Mouse (Mus musculus): ENCODE data around the gene Olfr630. TPM values are rescaled to one million over a fixed set of nuclear protein-coding genes. Genes with fewer than 3 reads are reported as not detected.
A peak's percentile ranks its signal among the peaks of the same experiment; 100 is the strongest.

Olfr630 gene
- total and polyA plus RNA-seq, 2 experiments from 2014 or later: not detected

GRCm38 (mm10) chr7:103714371-103714770, 42.8 kb downstream of the Olfr630 start, which contains the start of gene Olfr243:
Gene Olfr243, plus strand, starts transcription at chr7:103714671.
- no peak within 1 kb of the TSS for H3K9ac ChIP-seq (replicated peaks; ENCODE audit: low read length, poor library complexity, severe bottlenecking)
- H3K36me3 ChIP-seq (ENCODE audit: insufficient read depth, low read length): no peaks in the 10 kb centered on the region
- H3K27ac ChIP-seq (ENCODE audit: low read depth, low read length): no peak within 1 kb of the TSS
- no peaks in the 10 kb centered on the region for H3K4me1 ChIP-seq (ENCODE audit: insufficient read depth, low read length)
- H3K9me3 ChIP-seq (ENCODE audit: low read length): no peaks in the 10 kb centered on the region
- ATAC-seq (ENCODE audit: low FRiP score) (no peak), DNase-seq (ENCODE audit: low spot score) (no peak)
- no peak within 1 kb of the TSS for H3K4me2 ChIP-seq (ENCODE audit: low read depth, low read length, poor library complexity, severe bottlenecking)
- H3K27me3 ChIP-seq (ENCODE audit: insufficient read depth, low read length): no peaks in the 10 kb centered on the region
- no peak for TF ChIP-seq CTCF (IDR thresholded peaks at IDR 0.05)
- H3K4me3 ChIP-seq (ENCODE audit: low read depth, low read length): no peak within 1 kb of the TSS

- Histone ChIP-seq H3K9me3 (ENCODE audit: low read length) (no peaks in the 10 kb centered on the region), H3K4me2 (ENCODE audit: low read depth, low read length, poor library complexity, severe bottlenecking) (no peak overlapping the region), H3K27ac (ENCODE audit: low read depth, low read length) (no peak overlapping the region), H3K9ac (replicated peaks; ENCODE audit: low read length, poor library complexity, severe bottlenecking) (no peak overlapping the region), H3K4me1 (ENCODE audit: insufficient read depth, low read length) (no peaks in the 10 kb centered on the region), H3K4me3 (ENCODE audit: low read depth, low read length) (no peak overlapping the region), H3K27me3 (ENCODE audit: insufficient read depth, low read length) (no peaks in the 10 kb centered on the region), H3K36me3 (ENCODE audit: insufficient read depth, low read length) (no peaks in the 10 kb centered on the region)
- DNase-seq (ENCODE audit: low spot score): no peak
- 38% methylated on average over 2 of the region's 2 CpGs for WGBS
- peak; percentile 24 for TF ChIP-seq CTCF (IDR thresholded peaks at IDR 0.05)
- no peak for ATAC-seq (ENCODE audit: low FRiP score)
Measured at GRCm38 (mm10) chr7:103712024-103712423, 45.1 kb downstream of the Olfr630 start.

Other genes with a start within 250 kb of the Olfr630 start
Only the 30 nearest of the 33 such genes appear.
- not detected in 2 replicates for gene Olfr612, start 214.6 kb downstream of the Olfr630 start, total RNA-seq (2014; rRNA removed)
- gene Olfr612, start 214.6 kb downstream of the Olfr630 start, polyA plus RNA-seq (2015; fragmentation: Nextera tagmentation; extraction: Ambion mirVana): not detected in 2 replicates
- gene Olfr613, start 209.3 kb downstream of the Olfr630 start, total RNA-seq (2014; rRNA removed): not detected in 2 replicates
- not detected in 2 replicates for gene Olfr613, start 209.3 kb downstream of the Olfr630 start, polyA plus RNA-seq (2015; fragmentation: Nextera tagmentation; extraction: Ambion mirVana)
- gene Olfr615, start 201.3 kb downstream of the Olfr630 start, total RNA-seq (2014; rRNA removed): not detected in 2 replicates
- gene Olfr615, start 201.3 kb downstream of the Olfr630 start, polyA plus RNA-seq (2015; fragmentation: Nextera tagmentation; extraction: Ambion mirVana): not detected in 2 replicates
- gene Olfr616, start 188.2 kb downstream of the Olfr630 start, total RNA-seq (2014; rRNA removed): not detected in 2 replicates
- not detected in 2 replicates for gene Olfr616, start 188.2 kb downstream of the Olfr630 start, polyA plus RNA-seq (2015; fragmentation: Nextera tagmentation; extraction: Ambion mirVana)
- not detected in 2 replicates for gene Olfr617, start 184.3 kb downstream of the Olfr630 start, total RNA-seq (2014; rRNA removed)
- gene Olfr617, start 184.3 kb downstream of the Olfr630 start, polyA plus RNA-seq (2015; fragmentation: Nextera tagmentation; extraction: Ambion mirVana): not detected in 2 replicates
- not detected in 2 replicates for gene Olfr618, start 167.2 kb downstream of the Olfr630 start, total RNA-seq (2014; rRNA removed)
- not detected in 2 replicates for gene Olfr618, start 167.2 kb downstream of the Olfr630 start, polyA plus RNA-seq (2015; fragmentation: Nextera tagmentation; extraction: Ambion mirVana)
- not detected in 2 replicates for gene Olfr619, start 156.8 kb downstream of the Olfr630 start, total RNA-seq (2014; rRNA removed)
- gene Olfr619, start 156.8 kb downstream of the Olfr630 start, polyA plus RNA-seq (2015; fragmentation: Nextera tagmentation; extraction: Ambion mirVana): not detected in 2 replicates
- not detected in 2 replicates for gene Olfr620, start 144.8 kb downstream of the Olfr630 start, total RNA-seq (2014; rRNA removed)
- gene Olfr620, start 144.8 kb downstream of the Olfr630 start, polyA plus RNA-seq (2015; fragmentation: Nextera tagmentation; extraction: Ambion mirVana): not detected in 2 replicates
- gene Olfr622, start 114.6 kb downstream of the Olfr630 start, total RNA-seq (2014; rRNA removed): not detected in 2 replicates
- not detected in 2 replicates for gene Olfr622, start 114.6 kb downstream of the Olfr630 start, polyA plus RNA-seq (2015; fragmentation: Nextera tagmentation; extraction: Ambion mirVana)
- not detected in 2 replicates for gene Olfr623, start 93.6 kb downstream of the Olfr630 start, total RNA-seq (2014; rRNA removed)
- not detected in 2 replicates for gene Olfr623, start 93.6 kb downstream of the Olfr630 start, polyA plus RNA-seq (2015; fragmentation: Nextera tagmentation; extraction: Ambion mirVana)
- not detected in 2 replicates for gene Olfr624, start 86.1 kb downstream of the Olfr630 start, total RNA-seq (2014; rRNA removed)
- not detected in 2 replicates for gene Olfr624, start 86.1 kb downstream of the Olfr630 start, polyA plus RNA-seq (2015; fragmentation: Nextera tagmentation; extraction: Ambion mirVana)
- gene Olfr625-ps1, start 74.6 kb downstream of the Olfr630 start, total RNA-seq (2014; rRNA removed): not detected in 2 replicates
- not detected in 2 replicates for gene Olfr625-ps1, start 74.6 kb downstream of the Olfr630 start, polyA plus RNA-seq (2015; fragmentation: Nextera tagmentation; extraction: Ambion mirVana)
- not detected in 2 replicates for gene Olfr243, start 42.7 kb downstream of the Olfr630 start, total RNA-seq (2014; rRNA removed)
- gene Olfr243, start 42.7 kb downstream of the Olfr630 start, polyA plus RNA-seq (2015; fragmentation: Nextera tagmentation; extraction: Ambion mirVana): not detected in 2 replicates
- gene Olfr628, start 27.0 kb downstream of the Olfr630 start, total RNA-seq (2014; rRNA removed): not detected in 2 replicates
- not detected in 2 replicates for gene Olfr628, start 27.0 kb downstream of the Olfr630 start, polyA plus RNA-seq (2015; fragmentation: Nextera tagmentation; extraction: Ambion mirVana)
- not detected in 2 replicates for gene Olfr629, start 12.4 kb downstream of the Olfr630 start, total RNA-seq (2014; rRNA removed)
- not detected in 2 replicates for gene Olfr629, start 12.4 kb downstream of the Olfr630 start, polyA plus RNA-seq (2015; fragmentation: Nextera tagmentation; extraction: Ambion mirVana)
- gene Olfr69, start 14.3 kb upstream of the Olfr630 start, total RNA-seq (2014; rRNA removed): not detected in 2 replicates
- gene Olfr69, start 14.3 kb upstream of the Olfr630 start, polyA plus RNA-seq (2015; fragmentation: Nextera tagmentation; extraction: Ambion mirVana): not detected in 2 replicates
- not detected in 2 replicates for gene Olfr68, start 22.4 kb upstream of the Olfr630 start, total RNA-seq (2014; rRNA removed)
- gene Olfr68, start 22.4 kb upstream of the Olfr630 start, polyA plus RNA-seq (2015; fragmentation: Nextera tagmentation; extraction: Ambion mirVana): not detected in 2 replicates
- not detected in 2 replicates for gene Olfr67, start 34.5 kb upstream of the Olfr630 start, total RNA-seq (2014; rRNA removed)
- gene Olfr67, start 34.5 kb upstream of the Olfr630 start, polyA plus RNA-seq (2015; fragmentation: Nextera tagmentation; extraction: Ambion mirVana): not detected in 2 replicates
- gene Hbb-bt, start 56.7 kb upstream of the Olfr630 start, total RNA-seq (2014; rRNA removed): 140 and 223 TPM in 2 replicates
- gene Hbb-bt, start 56.7 kb upstream of the Olfr630 start, polyA plus RNA-seq (2015; fragmentation: Nextera tagmentation; extraction: Ambion mirVana): 153 and 165 TPM in 2 replicates
- gene Hbb-bs, start 70.8 kb upstream of the Olfr630 start, total RNA-seq (2014; rRNA removed): 1,016 and 1,022 TPM in 2 replicates
- gene Hbb-bs, start 70.8 kb upstream of the Olfr630 start, polyA plus RNA-seq (2015; fragmentation: Nextera tagmentation; extraction: Ambion mirVana): 709 and 771 TPM in 2 replicates
- gene Hbb-bh2, start 83.2 kb upstream of the Olfr630 start, total RNA-seq (2014; rRNA removed): not detected in 2 replicates
- not detected in 2 replicates for gene Hbb-bh2, start 83.2 kb upstream of the Olfr630 start, polyA plus RNA-seq (2015; fragmentation: Nextera tagmentation; extraction: Ambion mirVana)
- not detected in 2 replicates for gene Hbb-bh1, start 85.8 kb upstream of the Olfr630 start, total RNA-seq (2014; rRNA removed)
- gene Hbb-bh1, start 85.8 kb upstream of the Olfr630 start, polyA plus RNA-seq (2015; fragmentation: Nextera tagmentation; extraction: Ambion mirVana): not detected in 2 replicates
- 1.0 TPM in 1 of 2 replicates, not detected in the other for gene Hbb-y, start 95.9 kb upstream of the Olfr630 start, total RNA-seq (2014; rRNA removed)
- 1.1 TPM in 1 of 2 replicates, not detected in the other for gene Hbb-y, start 95.9 kb upstream of the Olfr630 start, polyA plus RNA-seq (2015; fragmentation: Nextera tagmentation; extraction: Ambion mirVana)
- gene Olfr66, start 128.9 kb upstream of the Olfr630 start, total RNA-seq (2014; rRNA removed): not detected in 2 replicates
- not detected in 2 replicates for gene Olfr66, start 128.9 kb upstream of the Olfr630 start, polyA plus RNA-seq (2015; fragmentation: Nextera tagmentation; extraction: Ambion mirVana)
- 0.05 TPM in 1 of 2 replicates, not detected in the other for gene Olfr64, start 137.2 kb upstream of the Olfr630 start, total RNA-seq (2014; rRNA removed)
- not detected in 2 replicates for gene Olfr64, start 137.2 kb upstream of the Olfr630 start, polyA plus RNA-seq (2015; fragmentation: Nextera tagmentation; extraction: Ambion mirVana)
- gene Olfr65, start 146.2 kb upstream of the Olfr630 start, total RNA-seq (2014; rRNA removed): not detected in 2 replicates
- gene Olfr65, start 146.2 kb upstream of the Olfr630 start, polyA plus RNA-seq (2015; fragmentation: Nextera tagmentation; extraction: Ambion mirVana): not detected in 2 replicates
- gene Olfr631, start 171.5 kb upstream of the Olfr630 start, total RNA-seq (2014; rRNA removed): not detected in 2 replicates
- gene Olfr631, start 171.5 kb upstream of the Olfr630 start, polyA plus RNA-seq (2015; fragmentation: Nextera tagmentation; extraction: Ambion mirVana): not detected in 2 replicates
- gene Olfr632, start 177.0 kb upstream of the Olfr630 start, total RNA-seq (2014; rRNA removed): not detected in 2 replicates
- gene Olfr632, start 177.0 kb upstream of the Olfr630 start, polyA plus RNA-seq (2015; fragmentation: Nextera tagmentation; extraction: Ambion mirVana): not detected in 2 replicates
- gene Olfr633, start 187.1 kb upstream of the Olfr630 start, total RNA-seq (2014; rRNA removed): not detected in 2 replicates
- gene Olfr633, start 187.1 kb upstream of the Olfr630 start, polyA plus RNA-seq (2015; fragmentation: Nextera tagmentation; extraction: Ambion mirVana): not detected in 2 replicates
- not detected in 2 replicates for gene Olfr635, start 213.8 kb upstream of the Olfr630 start, total RNA-seq (2014; rRNA removed)
- 0.01 TPM in 1 of 2 replicates, not detected in the other for gene Olfr635, start 213.8 kb upstream of the Olfr630 start, polyA plus RNA-seq (2015; fragmentation: Nextera tagmentation; extraction: Ambion mirVana)